Mouse (Mus musculus) midbrain, embryonic 15.5 days (tissue): ENCODE measurements around the gene Tmem147. TPM values are rescaled to one million over a fixed set of nuclear protein-coding genes. Genes with fewer than 3 reads are reported as not detected.

Experiments used
- ATAC-seq: fragments of 200-750 bp; cut with Nextera tagmentation; replicated peaks from 2 replicates; pipeline ENCODE4 v1.8.0; 2017; ENCODE audit warnings: moderate TSS enrichment
- H3K27ac ChIP-seq: fragments of 300-500 bp; sonication (generic); 2 replicates; pipeline ENCODE4 v1.5.1; 2015; ENCODE audit warnings: mild to moderate bottlenecking, inconsistent platforms
- H3K27me3 ChIP-seq: fragments of 300-500 bp; sonication (generic); replicated peaks from 2 replicates; pipeline ENCODE4 v1.6.1; 2015; ENCODE audit warnings: inconsistent platforms
- H3K36me3 ChIP-seq: fragments of 300-500 bp; sonication (generic); replicated peaks from 2 replicates; pipeline ENCODE4 v1.6.1; 2015; ENCODE audit warnings: inconsistent platforms
- H3K4me1 ChIP-seq: fragments of 300-500 bp; sonication (generic); 2 replicates; pipeline ENCODE4 v1.6.1; 2015; ENCODE audit warnings: inconsistent platforms
- H3K4me2 ChIP-seq: fragments of 300-500 bp; sonication (generic); 2 replicates; pipeline ENCODE4 v1.6.1; 2015; ENCODE audit warnings: inconsistent platforms, mild to moderate bottlenecking, moderate library complexity
- H3K4me3 ChIP-seq: fragments of 300-500 bp; sonication (generic); 2 replicates; pipeline ENCODE4 v1.5.1; 2015; ENCODE audit warnings: mild to moderate bottlenecking, inconsistent platforms
- H3K9ac ChIP-seq: fragments of 300-500 bp; sonication (generic); 2 replicates; pipeline ENCODE4 v1.6.1; 2015; ENCODE audit warnings: mild to moderate bottlenecking, inconsistent platforms
- H3K9me3 ChIP-seq: fragments of 300-500 bp; sonication (generic); 2 replicates; pipeline ENCODE4 v1.6.1; 2016; ENCODE audit warnings: inconsistent platforms
- WGBS: fragments of 180-500 bp; shearing (Covaris S2); methylation state at CpG from one replicate; pipeline ENCODE4 v1.1.7; 2015; ENCODE audit warnings: mixed read lengths; 5-methylcytosine and 5-hydroxymethylcytosine counted together
- polyA plus RNA-seq: library from polyadenylated mRNA; unstranded; fragments of >200 nt; fragmentation: Nextera tagmentation; extraction: Ambion mirVana; gene quantifications from 2 replicates; pipeline ENCODE4 v1.2.1, GENCODE M21; 2015

Gene Tmem147
- polyA plus RNA-seq, 1 experiment from 2014 or later, result 242 TPM

- H3K27ac ChIP-seq, result no peak overlapping the region
- no peak overlapping the region for H3K4me2 ChIP-seq
- H3K9ac ChIP-seq, result no peak overlapping the region
- no peak overlapping the region for H3K4me3 ChIP-seq
- no peak for ATAC-seq
- H3K9me3 ChIP-seq, result no peaks in the 10 kb centered on the region
- peaks cover 14% of the 10 kb centered on the region for H3K4me1 ChIP-seq
- H3K27me3 ChIP-seq, result peaks cover 23% of the 10 kb centered on the region
- 93% methylated on average over 5 of the region's 5 CpGs for WGBS
- H3K36me3 ChIP-seq, result no peaks in the 10 kb centered on the region
Observed at GRCm38 (mm10) chr7:30719669-30720068, 9.7 kb downstream of the Tmem147 start.

GRCm38 (mm10) chr7:30717716-30718046 is 11.7 kb downstream of the Tmem147 start:
- WGBS, result 8% methylated on average over 14 of the region's 14 CpGs
- Histone ChIP-seq H3K9me3 (no peaks in the 10 kb centered on the region), H3K4me1 (peaks cover 14% of the 10 kb centered on the region), H3K36me3 (no peaks in the 10 kb centered on the region), H3K27ac (no peak overlapping the region), H3K9ac (peak overlapping the region; percentile 47), H3K27me3 (peaks cover 24% of the 10 kb centered on the region), H3K4me2 (peak overlapping the region; percentile 62), H3K4me3 (peak overlapping the region; percentile 37)
- no peak for ATAC-seq

- Histone ChIP-seq H3K4me1 (peaks cover 14% of the 10 kb centered on the region), H3K9ac (peak overlapping the region; percentile 47), H3K36me3 (no peaks in the 10 kb centered on the region), H3K4me3 (peak overlapping the region; percentile 37), H3K9me3 (no peaks in the 10 kb centered on the region), H3K4me2 (peak overlapping the region; percentile 62), H3K27me3 (peaks cover 24% of the 10 kb centered on the region), H3K27ac (no peak overlapping the region)
- WGBS, result 1% methylated on average over 43 of the region's 43 CpGs
- ATAC-seq, result peak; percentile 94
Observed at GRCm38 (mm10) chr7:30717006-30717715, 12.2 kb downstream of the Tmem147 start.

GRCm38 (mm10) chr7:30711942-30712341 is 17.4 kb downstream of the Tmem147 start, which contains the start of gene Atp4a:
Gene Atp4a (plus strand): TSS chr7:30712209.
- Histone ChIP-seq H3K9ac (no peak within 1 kb of the TSS), H3K4me2 (no peak within 1 kb of the TSS), H3K36me3 (no peaks in the 10 kb centered on the region), H3K4me3 (no peak within 1 kb of the TSS), H3K4me1 (peaks cover 3% of the 10 kb centered on the region; the same call in 1 of the 2 replicates), H3K27me3 (peaks cover 14% of the 10 kb centered on the region), H3K9me3 (no peaks in the 10 kb centered on the region), H3K27ac (no peak within 1 kb of the TSS)
- ATAC-seq, result no peak
- 87% methylated on average over 3 of the region's 3 CpGs for WGBS

GRCm38 (mm10) chr7:30707441-30707840 is 21.9 kb downstream of the Tmem147 start:
- no peaks in the 10 kb centered on the region for H3K36me3 ChIP-seq
- H3K4me1 ChIP-seq, result no peaks in the 10 kb centered on the region
- H3K4me2 ChIP-seq, result no peak overlapping the region
- WGBS, result 88% methylated on average over 1 of the region's 1 CpGs
- H3K27me3 ChIP-seq, result no peaks in the 10 kb centered on the region
- no peaks in the 10 kb centered on the region for H3K9me3 ChIP-seq
- no peak overlapping the region for H3K9ac ChIP-seq
- ATAC-seq, result no peak
- no peak overlapping the region for H3K4me3 ChIP-seq
- H3K27ac ChIP-seq, result no peak overlapping the region

GRCm38 (mm10) chr7:30706214-30706882 is 23.0 kb downstream of the Tmem147 start:
- no peaks in the 10 kb centered on the region for H3K27me3 ChIP-seq
- ATAC-seq, result no peak
- H3K9me3 ChIP-seq, result no peaks in the 10 kb centered on the region
- no peak overlapping the region for H3K4me3 ChIP-seq
- H3K4me1 ChIP-seq, result no peaks in the 10 kb centered on the region
- H3K4me2 ChIP-seq, result no peak overlapping the region
- no peak overlapping the region for H3K27ac ChIP-seq
- no peak overlapping the region for H3K9ac ChIP-seq
- no peaks in the 10 kb centered on the region for H3K36me3 ChIP-seq
- whole genome bisulfite sequencing, result 87% methylated on average over 8 of the region's 8 CpGs

- Histone ChIP-seq H3K4me2 (no peak within 1 kb of the TSS), H3K27me3 (no peaks in the 10 kb centered on the region), H3K9me3 (no peaks in the 10 kb centered on the region), H3K36me3 (no peaks in the 10 kb centered on the region), H3K4me1 (no peaks in the 10 kb centered on the region), H3K27ac (no peak within 1 kb of the TSS), H3K9ac (no peak within 1 kb of the TSS), H3K4me3 (no peak within 1 kb of the TSS)
- ATAC-seq, result no peak
- 42% methylated on average over 9 of the region's 9 CpGs for WGBS
Observed at GRCm38 (mm10) chr7:30698589-30698988, 30.8 kb downstream of the Tmem147 start, which contains the start of gene 2200002J24Rik. Gene 2200002J24Rik (plus strand): TSS chr7:30698926.

- no peak for ATAC-seq
- 60% methylated on average over 5 of the region's 5 CpGs for WGBS
- H3K27me3 ChIP-seq, result no peaks in the 10 kb centered on the region
- no peak overlapping the region for H3K4me2 ChIP-seq
- H3K4me1 ChIP-seq, result no peaks in the 10 kb centered on the region
- H3K4me3 ChIP-seq, result no peak overlapping the region
- H3K9me3 ChIP-seq, result no peaks in the 10 kb centered on the region
- H3K9ac ChIP-seq, result no peak overlapping the region
- H3K27ac ChIP-seq, result no peak overlapping the region
- H3K36me3 ChIP-seq, result no peaks in the 10 kb centered on the region
Observed at GRCm38 (mm10) chr7:30698101-30698500, 31.2 kb downstream of the Tmem147 start.

- H3K9me3 ChIP-seq, result no peaks in the 10 kb centered on the region
- H3K27me3 ChIP-seq, result peaks cover 16% of the 10 kb centered on the region
- H3K27ac ChIP-seq, result no peak overlapping the region
- WGBS, result 68% methylated on average over 6 of the region's 6 CpGs
- no peaks in the 10 kb centered on the region for H3K4me1 ChIP-seq
- H3K9ac ChIP-seq, result no peak overlapping the region
- ATAC-seq, result no peak
- no peak overlapping the region for H3K4me2 ChIP-seq
- H3K4me3 ChIP-seq, result no peak overlapping the region
- no peaks in the 10 kb centered on the region for H3K36me3 ChIP-seq
Observed at GRCm38 (mm10) chr7:30688325-30688724, 41.0 kb downstream of the Tmem147 start.

GRCm38 (mm10) chr7:30683425-30683824 is 45.9 kb downstream of the Tmem147 start:
- H3K27ac ChIP-seq, result no peak overlapping the region
- H3K4me1 ChIP-seq, result no peaks in the 10 kb centered on the region
- no peak for ATAC-seq
- WGBS, result 80% methylated on average over 2 of the region's 2 CpGs
- H3K27me3 ChIP-seq, result peaks cover 16% of the 10 kb centered on the region
- no peaks in the 10 kb centered on the region for H3K36me3 ChIP-seq
- H3K4me2 ChIP-seq, result no peak overlapping the region
- H3K9ac ChIP-seq, result no peak overlapping the region
- H3K9me3 ChIP-seq, result no peaks in the 10 kb centered on the region
- H3K4me3 ChIP-seq, result no peak overlapping the region

- H3K9ac ChIP-seq, result no peak overlapping the region
- ATAC-seq, result no peak
- no peak overlapping the region for H3K4me3 ChIP-seq
- H3K4me1 ChIP-seq, result no peaks in the 10 kb centered on the region
- 67% methylated on average over 5 of the region's 5 CpGs for WGBS
- no peaks in the 10 kb centered on the region for H3K9me3 ChIP-seq
- H3K36me3 ChIP-seq, result no peaks in the 10 kb centered on the region
- H3K27me3 ChIP-seq, result peaks cover under 1% of the 10 kb centered on the region; the same call in 1 of the 2 replicates
- H3K4me2 ChIP-seq, result no peak overlapping the region
- no peak overlapping the region for H3K27ac ChIP-seq
Observed at GRCm38 (mm10) chr7:30681897-30682296, 47.4 kb downstream of the Tmem147 start.

- no peak overlapping the region for H3K4me2 ChIP-seq
- H3K9me3 ChIP-seq, result no peaks in the 10 kb centered on the region
- no peak overlapping the region for H3K4me3 ChIP-seq
- H3K9ac ChIP-seq, result no peak overlapping the region
- no peak overlapping the region for H3K27ac ChIP-seq
- ATAC-seq, result no peak
- H3K36me3 ChIP-seq, result no peaks in the 10 kb centered on the region
- 69% methylated on average over 5 of the region's 5 CpGs for WGBS
- no peaks in the 10 kb centered on the region for H3K27me3 ChIP-seq
- H3K4me1 ChIP-seq, result no peaks in the 10 kb centered on the region
Observed at GRCm38 (mm10) chr7:30678263-30678975, 50.9 kb downstream of the Tmem147 start.
